Comparison of ENCODE assay signal across 8 mouse cellular contexts in the genomic region with DNA sequence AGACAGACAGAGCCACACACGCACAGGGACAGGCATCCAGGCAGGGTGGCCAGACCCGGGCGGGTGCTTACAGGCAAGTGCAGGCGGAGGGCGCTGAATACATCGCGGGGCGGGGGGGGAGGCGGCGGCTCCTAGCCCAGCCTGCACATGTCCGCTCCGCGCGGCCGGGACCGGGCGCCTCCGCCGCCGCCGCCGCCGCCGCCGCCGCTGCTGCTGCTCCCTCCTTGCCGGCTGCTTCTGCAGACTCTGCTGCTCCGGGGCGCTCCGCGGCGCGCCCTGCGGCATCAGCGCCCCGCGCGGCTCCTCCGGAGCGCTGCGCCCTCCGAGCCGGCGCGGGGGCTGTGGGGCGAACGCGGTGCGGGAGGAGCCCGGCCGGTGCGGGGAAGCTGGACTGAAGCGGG. TPM values are rescaled to one million over a fixed set of nuclear protein-coding genes. Genes with fewer than 3 reads are reported as not detected.
A peak's percentile ranks its signal among the peaks of the same experiment; 100 is the strongest.
DNase-seq lines count a peak whose midpoint lies in the region; ATAC-seq and TF ChIP-seq lines count a peak whose summit lies in the region.

Fgf18 (minus strand) TSS at position 230 of the 401 bp plus-strand sequence.

- H3K9me3 ChIP-seq in heart, embryonic 10.5 days: no peaks in the 10 kb centered on the region
- no peaks in the 10 kb centered on the region for H3K9me3 ChIP-seq in ES-Bruce4 (replicated peaks; ENCODE audit: control insufficient read depth, insufficient read depth, low read length, poor library complexity, severe bottlenecking)
- H3K9me3 ChIP-seq in heart, postnatal 0 days (replicated peaks; ENCODE audit: control insufficient read depth, low read length): no peaks in the 10 kb centered on the region

- H3K4me3 ChIP-seq in heart, embryonic 10.5 days: peak within 1 kb of the TSS; percentile 71
- H3K4me3 ChIP-seq in ES-Bruce4 (ENCODE audit: low read depth, low read length): peak within 1 kb of the TSS; percentile 87
- H3K4me3 ChIP-seq in heart, postnatal 0 days (ENCODE audit: low read depth, low read length): peak within 1 kb of the TSS; percentile 72
- peak within 1 kb of the TSS; percentile 16 for H3K4me3 ChIP-seq in myocyte

- H3K9ac ChIP-seq in ES-Bruce4 (ENCODE audit: low read depth, poor library complexity, severe bottlenecking): peak within 1 kb of the TSS; percentile 69
- peak within 1 kb of the TSS; percentile 58 for H3K9ac ChIP-seq in heart, postnatal 0 days (replicated peaks; ENCODE audit: low read depth, low read length)

- DNase-seq in heart, embryonic 10.5 days (ENCODE audit: low spot score): no peak
- DNase-seq in heart, adult 9 months (ENCODE audit: low spot score in 2 of 2): no peak
- peak; percentile 72 for DNase-seq in embryo, embryonic 11 days
- DNase-seq in heart, postnatal 0 days (ENCODE audit: low spot score): no peak
- peak; percentile 52 to 67 for DNase-seq in layer of hippocampus, postnatal 10 days (ENCODE audit: low spot score in 2 of 2)
- no peak for DNase-seq in spleen, postnatal 36 days (ENCODE audit: low spot score in 2 of 2)

- H3K27me3 ChIP-seq in heart, embryonic 10.5 days (ENCODE audit: insufficient read depth, poor library complexity, severe bottlenecking): peaks cover 43% of the 10 kb centered on the region
- H3K27me3 ChIP-seq in ES-Bruce4 (ENCODE audit: control insufficient read depth, insufficient read depth, low read length, poor library complexity, severe bottlenecking) (peaks cover 3% of the 10 kb centered on the region; the same call in 1 of the 2 replicates), myocyte (ENCODE audit: control insufficient read depth, insufficient read depth, insufficient read length) (no peaks in the 10 kb centered on the region)
- no peaks in the 10 kb centered on the region for H3K27me3 ChIP-seq in heart, postnatal 0 days (ENCODE audit: control insufficient read depth, insufficient read depth, low read length)

- H3K79me2 ChIP-seq in myocyte (ENCODE audit: control insufficient read depth, insufficient read depth): no peaks in the 10 kb centered on the region

- peak within 1 kb of the TSS; percentile 19 for H3ac ChIP-seq in myocyte (ENCODE audit: control insufficient read depth, insufficient read length)

- H3K4me2 ChIP-seq in heart, postnatal 0 days (ENCODE audit: low read depth, low read length): peak within 1 kb of the TSS; percentile 91
- peak within 1 kb of the TSS; percentile 97 for H3K4me2 ChIP-seq in myocyte (ENCODE audit: low read depth)

- H3K4me1 ChIP-seq in heart, embryonic 10.5 days: peaks cover 58% of the 10 kb centered on the region
- no peaks in the 10 kb centered on the region for H3K4me1 ChIP-seq in ES-Bruce4 (ENCODE audit: control insufficient read depth, insufficient read depth, low read length)
- H3K4me1 ChIP-seq in heart, postnatal 0 days (ENCODE audit: control insufficient read depth, insufficient read depth): peaks cover 25% of the 10 kb centered on the region

- peaks cover 28% of the 10 kb centered on the region for H3K36me3 ChIP-seq in heart, embryonic 10.5 days
- H3K36me3 ChIP-seq in ES-Bruce4 (ENCODE audit: control insufficient read depth, insufficient read depth, low read length, poor library complexity, severe bottlenecking): peaks cover 20% of the 10 kb centered on the region
- peaks cover 21% of the 10 kb centered on the region for H3K36me3 ChIP-seq in heart, postnatal 0 days (replicated peaks; ENCODE audit: control insufficient read depth, insufficient read depth, low read length)
- H3K36me3 ChIP-seq in myocyte (ENCODE audit: control insufficient read depth, insufficient read depth): peaks cover 31% of the 10 kb centered on the region

- peak within 1 kb of the TSS; percentile 49 for H3K27ac ChIP-seq in heart, embryonic 10.5 days
- no peak within 1 kb of the TSS for H3K27ac ChIP-seq in ES-Bruce4 (ENCODE audit: insufficient read depth, low read length)
- H3K27ac ChIP-seq in heart, postnatal 0 days (ENCODE audit: low read depth): peak within 1 kb of the TSS; percentile 88

- no peak for TF ChIP-seq EP300 in ES-Bruce4 (IDR thresholded peaks at IDR 0.05; ENCODE audit: insufficient read depth, low read depth, low read length)
- TF ChIP-seq EP300 in heart, postnatal 0 days (IDR thresholded peaks at IDR 0.05; ENCODE audit: low read depth): no peak

- no peak for TF ChIP-seq CTCF in ES-Bruce4 (IDR thresholded peaks at IDR 0.05; ENCODE audit: low read depth, low read length)
- TF ChIP-seq CTCF in heart, postnatal 0 days (IDR thresholded peaks at IDR 0.05; ENCODE audit: low read depth): no peak

- WGBS in heart, embryonic 10.5 days: under 1% methylated on average over 41 of the region's 53 CpGs
- 0% methylated on average over 23 of the region's 53 CpGs for WGBS in heart, postnatal 0 days

- peak; percentile 27 for ATAC-seq in heart, postnatal 0 days (ENCODE audit: insufficient read depth, low read depth)

- TF ChIP-seq POLR2A in ES-Bruce4 (IDR thresholded peaks at IDR 0.05; ENCODE audit: insufficient read depth, low read length): no peak
- TF ChIP-seq POLR2A in myocyte (IDR thresholded peaks at IDR 0.05; ENCODE audit: insufficient read length, low read depth): no peak

TF ChIP-seq in myocyte, 11 proteins besides CTCF, POLR2A, EP300 and RAD21:
- no peak for TF ChIP-seq CEBPB (IDR thresholded peaks at IDR 0.05; ENCODE audit: insufficient read depth, poor library complexity, severe bottlenecking)
- TF ChIP-seq REST (IDR thresholded peaks at IDR 0.05; ENCODE audit: insufficient read depth, insufficient read length): no peak
- TF ChIP-seq USF1 (IDR thresholded peaks at IDR 0.05; ENCODE audit: low read depth): no peak
- no peak for TF ChIP-seq POLR2AphosphoS2 (IDR thresholded peaks at IDR 0.05; ENCODE audit: insufficient read length, low read depth)
- TF ChIP-seq TCF12 (IDR thresholded peaks at IDR 0.05; ENCODE audit: insufficient read depth, poor library complexity, severe bottlenecking): no peak
- TF ChIP-seq MYOG (IDR thresholded peaks at IDR 0.05; ENCODE audit: control insufficient read depth in 1 of 3, insufficient read depth in 1 of 3, insufficient read length in 2 of 3, low read depth in 2 of 3): no peak
- TF ChIP-seq E2F4 (IDR thresholded peaks at IDR 0.05; ENCODE audit: insufficient read depth): no peak
- no peak for TF ChIP-seq SRF (IDR thresholded peaks at IDR 0.05; ENCODE audit: control insufficient read depth, insufficient read length, low read depth)
- TF ChIP-seq MAX (IDR thresholded peaks at IDR 0.05; ENCODE audit: low read depth): no peak
- no peak for TF ChIP-seq MYOD1 (IDR thresholded peaks at IDR 0.05; ENCODE audit: control insufficient read depth in 1 of 3, insufficient read length in 2 of 3, low read depth in 2 of 3)
- no peak for TF ChIP-seq TCF3 (IDR thresholded peaks at IDR 0.05; ENCODE audit: insufficient read length, low read depth)

RNA-seq across cellular contexts. Expression of gene Fgf18, which starts in this region (rescaled TPM):
- 1.1 and 2.6 TPM in 2 replicates for polyA plus RNA-seq in heart, embryonic 10.5 days (2016; fragmentation: Nextera tagmentation; extraction: Ambion mirVana)
- polyA plus RNA-seq in ES-Bruce4 (2011; ENCODE audit: insufficient read depth, insufficient read length, low read depth, missing spikeins): 0.82 and 1.4 TPM in 2 replicates
- 2.8 and 10.5 TPM in 2 replicates for total RNA-seq in heart, postnatal 0 days (2014; rRNA removed; ENCODE audit: low replicate concordance)
- polyA plus RNA-seq in heart, postnatal 0 days (2015; fragmentation: Nextera tagmentation; extraction: Ambion mirVana): 10.7 and 10.8 TPM in 2 replicates
- total RNA-seq in layer of hippocampus, postnatal 10 days (2021): 1 to 10 TPM; 8.1 to 8.9 TPM
- 0.07 TPM for polyA plus RNA-seq in myocyte (2012; fragmentation: generic; extraction: Trizol)

Comparison
In these comparisons a context has a peak if more than half of its experiments do, and no peak if none do; other contexts are left out.
1. DNase-seq: peak in embryo, embryonic 11 days (single experiment) and layer of hippocampus, postnatal 10 days (2 of 2); none in heart, embryonic 10.5 days (single experiment), heart, adult 9 months (0 of 2), heart, postnatal 0 days (single experiment) and spleen, postnatal 36 days (0 of 2).
2. H3K4me3 ChIP-seq: peak in every context shown above with its lines; median percentile 87 in ES-Bruce4; 72 in heart, postnatal 0 days; 71 in heart, embryonic 10.5 days; 16 in myocyte.